Mouse (Mus musculus) embryonic facial prominence, embryonic 15.5 days (tissue): ENCODE measurements around the gene Eno1. TPM values are rescaled to one million over a fixed set of nuclear protein-coding genes. Genes with fewer than 3 reads are reported as not detected.

Source experiments
- ATAC-seq: fragments of 200-750 bp; cut with Nextera tagmentation; 2 replicates; pipeline ENCODE4 v1.8.0; 2017; ENCODE audit warnings: low read depth, moderate TSS enrichment; ENCODE audit not compliant: insufficient number of reproducible peaks, low FRiP score, low TSS enrichment
- H3K27ac ChIP-seq: fragments of 300-500 bp; sonication (generic); replicated peaks from 2 replicates; pipeline ENCODE4 v1.5.1; 2015; ENCODE audit warnings: mild to moderate bottlenecking, inconsistent platforms
- H3K27me3 ChIP-seq: fragments of 300-500 bp; sonication (generic); 2 replicates; pipeline ENCODE4 v1.6.1; 2015; ENCODE audit warnings: inconsistent platforms
- H3K36me3 ChIP-seq: fragments of 300-500 bp; sonication (generic); 2 replicates; pipeline ENCODE4 v1.6.1; 2015; ENCODE audit warnings: mild to moderate bottlenecking, inconsistent platforms
- H3K4me1 ChIP-seq: fragments of 300-500 bp; sonication (generic); 2 replicates; pipeline ENCODE4 v1.6.1; 2015; ENCODE audit warnings: inconsistent platforms
- H3K4me2 ChIP-seq: fragments of 300-500 bp; sonication (generic); replicated peaks from 2 replicates; pipeline ENCODE4 v1.6.1; 2015; ENCODE audit warnings: mild to moderate bottlenecking, inconsistent platforms
- H3K4me3 ChIP-seq: fragments of 300-500 bp; sonication (generic); replicated peaks from 2 replicates; pipeline ENCODE4 v1.5.1; 2015; ENCODE audit warnings: mild to moderate bottlenecking, inconsistent platforms
- H3K9ac ChIP-seq: fragments of 300-500 bp; sonication (generic); 2 replicates; pipeline ENCODE4 v1.6.1; 2015; ENCODE audit warnings: inconsistent platforms
- H3K9me3 ChIP-seq: fragments of 300-500 bp; sonication (generic); replicated peaks from 2 replicates; pipeline ENCODE4 v1.6.1; 2016; ENCODE audit warnings: inconsistent platforms
- WGBS: fragments of 180-500 bp; shearing (Covaris S2); methylation state at CpG from one replicate; pipeline ENCODE4 v1.1.7; 2015; 5-methylcytosine and 5-hydroxymethylcytosine counted together
- polyA plus RNA-seq: library from polyadenylated mRNA; unstranded; fragments of >200 nt; fragmentation: Nextera tagmentation; extraction: Ambion mirVana; gene quantifications from 2 replicates; pipeline ENCODE4 v1.2.1, GENCODE M21; 2015

Gene Eno1
- polyA plus RNA-seq, 1 experiment from 2014 or later, result 1,435 TPM

GRCm38 (mm10) chr4:150212553-150212971 lies 24.0 kb upstream of the Eno1 start:
- Histone ChIP-seq H3K27me3 (no peaks in the 10 kb centered on the region), H3K4me2 (peak overlapping the region; percentile 55), H3K9me3 (no peaks in the 10 kb centered on the region), H3K4me3 (peak overlapping the region; percentile 34), H3K27ac (peak overlapping the region; percentile 28; the same call in 1 of the 2 replicates), H3K9ac (0 out of 2 replicates have a peak overlapping the region, but pooled peaks have one; percentile 15), H3K36me3 (no peaks in the 10 kb centered on the region), H3K4me1 (peaks cover 7% of the 10 kb centered on the region; the same call in 1 of the 2 replicates)
- WGBS, result under 1% methylated on average over 15 of the region's 15 CpGs
- peak; percentile 63; the same call in 1 of the 2 replicates for ATAC-seq

GRCm38 (mm10) chr4:150213910-150214309 lies 22.6 kb upstream of the Eno1 start:
- WGBS, result 35% methylated on average over 5 of the region's 5 CpGs
- H3K4me2 ChIP-seq, result no peak overlapping the region
- no peaks in the 10 kb centered on the region for H3K27me3 ChIP-seq
- no peak overlapping the region for H3K9ac ChIP-seq
- H3K4me1 ChIP-seq, result peaks cover 7% of the 10 kb centered on the region; the same call in 1 of the 2 replicates
- H3K36me3 ChIP-seq, result no peaks in the 10 kb centered on the region
- no peak for ATAC-seq
- H3K9me3 ChIP-seq, result no peaks in the 10 kb centered on the region
- H3K4me3 ChIP-seq, result no peak overlapping the region
- H3K27ac ChIP-seq, result no peak overlapping the region

DNA sequence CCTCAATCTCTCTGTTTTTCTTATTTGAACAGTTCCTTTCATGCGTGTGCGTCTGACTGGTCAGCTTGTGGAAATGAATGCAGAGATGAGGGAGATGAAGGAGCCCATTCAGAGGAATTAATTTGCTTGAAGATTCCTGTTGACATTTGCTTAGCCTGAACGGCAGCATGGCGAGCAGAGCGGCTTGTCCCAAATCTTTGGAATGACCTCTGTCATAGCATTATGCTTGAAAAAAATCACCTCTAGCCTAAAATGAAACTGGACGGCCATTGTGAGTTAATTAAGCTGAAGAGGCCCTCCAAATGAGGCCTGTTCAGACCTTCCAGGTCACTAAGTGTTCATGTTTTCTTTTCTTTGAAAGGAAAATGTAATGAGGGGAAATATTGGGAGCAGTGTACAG lies 20.1 kb upstream of the Eno1 start:
- WGBS, result 78% methylated on average over 6 of the region's 6 CpGs
- ATAC-seq, result no peak
- Histone ChIP-seq H3K36me3 (no peaks in the 10 kb centered on the region), H3K4me3 (no peak overlapping the region), H3K27me3 (no peaks in the 10 kb centered on the region), H3K4me2 (no peak overlapping the region), H3K27ac (no peak overlapping the region), H3K9ac (no peak overlapping the region), H3K9me3 (no peaks in the 10 kb centered on the region), H3K4me1 (peaks cover 14% of the 10 kb centered on the region)

- H3K27me3 ChIP-seq, result no peaks in the 10 kb centered on the region
- WGBS, result 61% methylated on average over 5 of the region's 5 CpGs
- no peaks in the 10 kb centered on the region for H3K9me3 ChIP-seq
- no peak for ATAC-seq
- no peak overlapping the region for H3K4me3 ChIP-seq
- peaks cover 14% of the 10 kb centered on the region for H3K4me1 ChIP-seq
- H3K36me3 ChIP-seq, result no peaks in the 10 kb centered on the region
- H3K27ac ChIP-seq, result no peak overlapping the region
- H3K9ac ChIP-seq, result no peak overlapping the region
- no peak overlapping the region for H3K4me2 ChIP-seq
Measured at GRCm38 (mm10) chr4:150217042-150217554, 19.4 kb upstream of the Eno1 start.

GRCm38 (mm10) chr4:150217935-150218334 lies 18.6 kb upstream of the Eno1 start:
- Histone ChIP-seq H3K27ac (no peak overlapping the region), H3K36me3 (no peaks in the 10 kb centered on the region), H3K9me3 (no peaks in the 10 kb centered on the region), H3K9ac (no peak overlapping the region), H3K4me2 (no peak overlapping the region), H3K27me3 (no peaks in the 10 kb centered on the region), H3K4me1 (peaks cover 11% of the 10 kb centered on the region), H3K4me3 (no peak overlapping the region)
- 87% methylated on average over 1 of the region's 1 CpGs for WGBS
- no peak for ATAC-seq

DNA sequence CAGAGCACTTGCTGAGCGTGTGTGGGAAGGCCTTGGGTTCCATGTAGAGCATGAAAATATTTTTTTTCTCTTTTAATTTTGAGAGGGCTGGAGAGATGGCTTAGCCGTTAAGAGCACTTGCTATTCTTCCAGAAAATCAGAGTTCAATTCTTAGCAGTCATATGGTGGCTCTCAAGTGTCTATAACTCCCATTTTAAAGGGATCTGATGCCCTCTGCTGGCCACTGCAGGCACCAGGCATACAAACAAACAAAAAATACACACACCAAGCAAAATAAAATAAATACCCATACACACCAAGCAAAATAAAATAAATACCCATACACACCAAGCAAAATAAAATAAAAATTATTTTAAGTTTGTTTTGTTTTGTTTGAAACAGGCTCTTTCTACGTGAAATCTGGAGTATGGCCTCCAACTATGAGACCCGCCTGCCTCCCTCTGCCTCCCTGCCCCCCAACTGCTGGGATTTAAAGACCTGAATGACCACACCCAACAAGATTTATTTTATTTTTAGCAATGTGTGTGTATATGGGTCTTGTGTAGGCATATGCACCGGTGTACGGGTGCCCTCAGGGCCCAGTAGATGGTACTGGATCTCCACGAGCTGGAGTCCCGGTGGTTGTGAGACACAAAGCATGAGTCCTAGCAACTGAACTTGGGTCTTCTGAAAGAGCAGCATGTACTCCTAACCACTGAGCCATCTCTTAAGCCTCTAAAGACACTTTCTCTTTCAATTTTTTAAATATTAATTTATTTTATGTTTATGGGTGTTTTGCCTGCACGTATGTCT lies 16.8 kb upstream of the Eno1 start:
- WGBS, result 67% methylated on average over 9 of the region's 9 CpGs
- Histone ChIP-seq H3K27ac (no peak overlapping the region), H3K9me3 (no peaks in the 10 kb centered on the region), H3K4me2 (no peak overlapping the region), H3K27me3 (no peaks in the 10 kb centered on the region), H3K9ac (no peak overlapping the region), H3K4me1 (peaks cover 7% of the 10 kb centered on the region), H3K36me3 (no peaks in the 10 kb centered on the region), H3K4me3 (no peak overlapping the region)
- ATAC-seq, result 0 out of 2 replicates have a peak, but pooled peaks have one; percentile 40

- H3K27ac ChIP-seq, result no peak overlapping the region
- WGBS, result 17% methylated on average over 11 of the region's 11 CpGs
- no peaks in the 10 kb centered on the region for H3K9me3 ChIP-seq
- H3K36me3 ChIP-seq, result no peaks in the 10 kb centered on the region
- peaks cover 7% of the 10 kb centered on the region for H3K4me1 ChIP-seq
- peak overlapping the region; percentile 49 for H3K4me2 ChIP-seq
- no peak overlapping the region for H3K9ac ChIP-seq
- ATAC-seq, result 0 out of 2 replicates have a peak, but pooled peaks have one; percentile 52
- peak overlapping the region; percentile 20 for H3K4me3 ChIP-seq
- H3K27me3 ChIP-seq, result no peaks in the 10 kb centered on the region
Measured at GRCm38 (mm10) chr4:150220584-150220983, 15.9 kb upstream of the Eno1 start.

GRCm38 (mm10) chr4:150221017-150221640 lies 15.4 kb upstream of the Eno1 start:
- Histone ChIP-seq H3K9me3 (no peaks in the 10 kb centered on the region), H3K4me3 (0 out of 2 replicates have a peak overlapping the region, but pooled peaks have one; percentile 20), H3K27ac (no peak overlapping the region), H3K9ac (no peak overlapping the region), H3K4me1 (peaks cover 7% of the 10 kb centered on the region), H3K4me2 (peak overlapping the region; percentile 49), H3K36me3 (no peaks in the 10 kb centered on the region), H3K27me3 (no peaks in the 10 kb centered on the region)
- 48% methylated on average over 10 of the region's 10 CpGs for WGBS
- no peak for ATAC-seq

- Histone ChIP-seq H3K27me3 (no peaks in the 10 kb centered on the region), H3K4me2 (no peak overlapping the region), H3K4me1 (peaks cover 17% of the 10 kb centered on the region), H3K36me3 (no peaks in the 10 kb centered on the region), H3K9me3 (no peaks in the 10 kb centered on the region), H3K27ac (no peak overlapping the region), H3K4me3 (no peak overlapping the region), H3K9ac (no peak overlapping the region)
- ATAC-seq, result no peak
- WGBS, result 88% methylated on average over 4 of the region's 4 CpGs
Measured at GRCm38 (mm10) chr4:150223830-150224229, 12.7 kb upstream of the Eno1 start.

DNA sequence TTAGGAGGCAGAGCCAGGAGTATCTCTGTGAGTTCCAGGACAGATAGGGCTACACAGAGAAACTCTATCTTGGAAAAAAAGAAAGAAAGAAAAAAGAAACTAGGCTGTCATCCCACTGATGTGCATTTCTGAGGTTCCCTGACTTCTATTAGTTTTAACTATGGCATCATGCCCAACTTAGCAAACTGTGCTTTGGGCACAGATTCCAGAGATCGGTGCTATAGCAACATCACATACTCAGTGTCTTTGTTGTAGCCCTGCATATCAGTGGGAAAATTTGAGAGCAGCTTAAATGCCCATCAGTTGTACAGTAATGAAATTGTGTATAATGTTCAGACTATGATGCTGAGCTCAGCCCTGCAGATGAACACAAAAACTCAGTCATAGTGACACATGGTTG lies 10.8 kb upstream of the Eno1 start:
- Histone ChIP-seq H3K27ac (no peak overlapping the region), H3K4me1 (peaks cover 16% of the 10 kb centered on the region), H3K9ac (no peak overlapping the region), H3K9me3 (no peaks in the 10 kb centered on the region), H3K36me3 (no peaks in the 10 kb centered on the region), H3K27me3 (no peaks in the 10 kb centered on the region), H3K4me3 (no peak overlapping the region), H3K4me2 (no peak overlapping the region)
- no peak for ATAC-seq
- WGBS, result 70% methylated on average over 1 of the region's 1 CpGs
